Mouse (Mus musculus) liver, embryonic 16.5 days (tissue): ENCODE results near the gene Snx9. TPM values are rescaled to one million over a fixed set of nuclear protein-coding genes. Genes with fewer than 3 reads are reported as not detected.
A peak's percentile ranks its signal among the peaks of the same experiment; 100 is the strongest.

Experiments used
- ATAC-seq: fragments of 200-750 bp; cut with Nextera tagmentation; 2 replicates; pipeline ENCODE4 v1.8.0; 2017; ENCODE audit warnings: low read depth, mild to moderate bottlenecking, moderate number of reproducible peaks, moderate library complexity
- H3K27ac ChIP-seq: fragments of 300-500 bp; sonication (generic); 2 replicates; pipeline ENCODE4 v1.5.1; 2014; ENCODE audit warnings: mild to moderate bottlenecking, low read length
- H3K27me3 ChIP-seq: fragments of 300-500 bp; sonication (generic); 2 replicates; pipeline ENCODE4 v1.6.1; 2014; ENCODE audit warnings: low read depth, low read length, mixed read lengths; ENCODE audit not compliant: control insufficient read depth, insufficient read depth
- H3K36me3 ChIP-seq: fragments of 300-500 bp; sonication (generic); 2 replicates; pipeline ENCODE4 v1.6.1; 2014; ENCODE audit warnings: mild to moderate bottlenecking; ENCODE audit not compliant: control insufficient read depth, insufficient read depth
- H3K4me1 ChIP-seq: fragments of 300-500 bp; sonication (generic); 2 replicates; pipeline ENCODE4 v1.6.1; 2014; ENCODE audit warnings: low read depth, low read length, mixed read lengths; ENCODE audit not compliant: control insufficient read depth
- H3K4me2 ChIP-seq: fragments of 300-500 bp; sonication (generic); 2 replicates; pipeline ENCODE4 v1.6.1; 2014; ENCODE audit warnings: low read depth, low read length, mixed read lengths
- H3K4me3 ChIP-seq: fragments of 300-500 bp; sonication (generic); 2 replicates; pipeline ENCODE4 v1.5.1; 2014; ENCODE audit warnings: low read depth, mild to moderate bottlenecking, low read length
- H3K9ac ChIP-seq: fragments of 300-500 bp; sonication (generic); 2 replicates; pipeline ENCODE4 v1.6.1; 2014; ENCODE audit warnings: low read depth, low read length
- H3K9me3 ChIP-seq: fragments of 300-500 bp; sonication (generic); replicated peaks from 2 replicates; pipeline ENCODE4 v1.6.1; 2016; ENCODE audit warnings: low read length; ENCODE audit not compliant: control insufficient read depth
- WGBS: fragments of 180-500 bp; shearing (Covaris S2); extraction: QIAGEN DNeasy Blood & Tissue Kit; methylation state at CpG from one replicate; pipeline ENCODE4 v1.1.7; 2014; ENCODE audit not compliant: insufficient replicate concordance; 5-methylcytosine and 5-hydroxymethylcytosine counted together
- polyA plus RNA-seq: library from polyadenylated mRNA; unstranded; fragments of >200 nt; fragmentation: Nextera tagmentation; extraction: Ambion mirVana; gene quantifications from 2 replicates; pipeline ENCODE4 v1.2.1, GENCODE M21; 2015

Snx9 gene
- polyA plus RNA-seq, 1 experiment from 2014 or later = 10.5 TPM

DNA sequence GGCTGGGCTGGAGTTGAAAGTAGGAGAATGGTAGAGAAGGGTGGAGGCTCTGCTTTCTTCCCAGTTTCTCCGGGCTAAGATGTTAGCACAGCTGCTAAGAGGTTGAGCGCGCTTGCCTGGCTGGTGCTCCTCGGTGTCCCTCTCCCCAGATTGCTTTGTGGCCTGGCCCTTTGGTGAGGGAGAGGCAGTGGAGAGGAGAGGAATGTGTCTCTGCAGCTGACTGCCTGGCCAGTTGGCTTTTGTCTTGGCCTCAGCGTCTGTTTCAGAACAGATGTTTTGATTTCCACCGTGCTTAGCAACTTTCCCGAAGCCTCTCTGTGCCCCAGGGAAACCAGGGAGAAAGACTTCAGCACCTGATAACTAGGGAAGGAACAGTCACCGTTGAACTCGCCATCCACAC lies 118.7 kb downstream of the Snx9 start:
- Histone ChIP-seq H3K9ac (no peak overlapping the region), H3K4me1 (no peaks in the 10 kb centered on the region; the same call in 1 of the 2 replicates), H3K27me3 (no peaks in the 10 kb centered on the region), H3K9me3 (no peaks in the 10 kb centered on the region), H3K4me2 (no peak overlapping the region), H3K36me3 (no peaks in the 10 kb centered on the region), H3K4me3 (no peak overlapping the region), H3K27ac (no peak overlapping the region)
- no peak for ATAC-seq
- WGBS = 66% methylated on average over 9 of the region's 9 CpGs

GRCm38 (mm10) chr17:5963766-5964165 lies 122.6 kb downstream of the Snx9 start:
- no peak for ATAC-seq

DNA sequence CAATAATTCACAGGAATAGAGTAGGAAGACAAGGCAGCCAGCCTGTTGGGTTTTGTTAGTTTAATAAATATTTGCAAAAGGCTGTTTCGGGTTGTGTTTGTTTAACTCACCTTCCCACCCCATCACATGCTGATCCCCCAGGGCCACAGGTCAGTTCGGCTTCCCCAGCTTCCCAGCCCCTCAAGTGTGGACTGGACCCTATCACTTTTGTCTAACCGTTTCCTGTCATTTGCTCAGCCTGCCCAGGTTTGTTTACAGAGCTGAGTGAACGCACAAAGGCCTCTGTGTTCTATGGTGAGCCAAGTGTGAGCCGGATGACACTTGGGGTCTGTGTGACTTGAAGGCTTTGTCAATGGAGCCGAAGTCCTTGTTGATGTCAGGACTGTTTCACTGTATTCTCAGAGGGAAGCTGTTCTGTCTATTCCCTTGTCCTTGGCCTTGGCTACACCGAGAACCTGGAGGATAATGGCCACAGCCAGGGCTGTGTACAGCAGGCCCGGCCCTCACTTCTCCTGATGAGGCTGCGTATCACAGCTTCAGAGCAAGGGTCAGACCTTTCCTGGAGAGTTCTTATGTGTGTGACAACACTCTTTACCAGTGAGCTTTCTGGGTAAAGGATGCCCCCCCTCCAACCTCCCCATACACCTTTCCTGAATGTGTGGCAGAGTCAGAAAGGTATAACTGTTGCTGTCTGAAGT lies 124.1 kb downstream of the Snx9 start:
- H3K27ac ChIP-seq = peak overlapping the region; percentile 72
- ATAC-seq = peak; percentile 85

More at GRCm38 (mm10) chr17:5963766-5964165, 122.6 kb downstream of the Snx9 start:
- Histone ChIP-seq H3K36me3 (no peaks in the 10 kb centered on the region), H3K9ac (no peak overlapping the region), H3K27me3 (no peaks in the 10 kb centered on the region), H3K27ac (no peak overlapping the region), H3K4me1 (peaks cover 6% of the 10 kb centered on the region; the same call in 1 of the 2 replicates), H3K9me3 (no peaks in the 10 kb centered on the region), H3K4me2 (no peak overlapping the region), H3K4me3 (no peak overlapping the region)
- 69% methylated on average over 8 of the region's 8 CpGs for WGBS

DNA sequence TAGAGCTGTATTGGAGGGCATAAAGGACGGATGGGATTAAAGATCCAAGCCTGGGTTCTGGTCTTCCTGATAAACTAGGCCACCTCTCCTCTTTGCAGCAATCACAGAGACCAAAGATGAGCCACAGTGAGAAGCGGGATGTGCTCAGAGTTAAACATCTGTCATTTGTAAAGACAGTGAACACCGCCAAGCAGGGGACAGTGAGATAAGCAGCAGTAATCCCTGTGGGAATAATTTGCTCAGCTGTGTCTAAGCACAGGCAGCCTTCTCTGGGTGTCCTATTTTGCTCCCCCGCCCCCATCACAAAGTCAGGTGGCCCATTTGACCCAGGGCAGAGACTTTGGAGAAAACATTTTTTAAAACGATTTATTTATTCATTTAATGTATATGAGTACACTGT lies 125.6 kb downstream of the Snx9 start:
- no peak overlapping the region for H3K27ac ChIP-seq
- ATAC-seq = no peak
- no peak overlapping the region for H3K4me2 ChIP-seq
- no peaks in the 10 kb centered on the region for H3K27me3 ChIP-seq
- WGBS = 52% methylated on average over 5 of the region's 5 CpGs
- H3K4me3 ChIP-seq = no peak overlapping the region
- H3K9me3 ChIP-seq = no peaks in the 10 kb centered on the region
- H3K36me3 ChIP-seq = no peaks in the 10 kb centered on the region
- no peak overlapping the region for H3K9ac ChIP-seq
- peaks cover 10% of the 10 kb centered on the region for H3K4me1 ChIP-seq

More for the DNA sequence above, 124.1 kb downstream of the Snx9 start:
- no peak overlapping the region for H3K9ac ChIP-seq
- no peak overlapping the region for H3K4me2 ChIP-seq
- peaks cover 10% of the 10 kb centered on the region for H3K4me1 ChIP-seq
- no peaks in the 10 kb centered on the region for H3K36me3 ChIP-seq
- no peak overlapping the region for H3K4me3 ChIP-seq
- 45% methylated on average over 9 of the region's 9 CpGs for WGBS
- no peaks in the 10 kb centered on the region for H3K27me3 ChIP-seq
- no peaks in the 10 kb centered on the region for H3K9me3 ChIP-seq

DNA sequence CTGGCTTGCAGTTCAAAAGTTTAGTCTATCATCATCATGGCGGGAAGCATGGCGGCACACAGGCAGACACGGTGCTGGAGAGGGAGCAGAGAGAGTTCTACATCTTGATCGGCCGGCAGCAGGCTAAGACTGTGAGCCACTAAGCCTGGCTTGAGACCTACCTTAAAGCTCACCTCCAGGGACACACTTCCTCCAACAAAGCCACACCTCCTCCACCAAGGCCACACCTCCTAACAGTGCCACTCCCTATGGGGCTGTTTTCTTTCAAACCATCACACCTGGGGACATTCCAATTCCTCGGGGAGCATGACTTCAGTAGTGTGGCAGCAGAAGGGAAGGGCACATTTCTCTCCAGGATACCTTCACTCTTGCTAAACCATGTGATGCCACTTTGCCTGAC lies 127.4 kb downstream of the Snx9 start:
- Histone ChIP-seq H3K9ac (no peak overlapping the region), H3K9me3 (no peaks in the 10 kb centered on the region), H3K4me3 (no peak overlapping the region), H3K4me2 (no peak overlapping the region), H3K27ac (no peak overlapping the region), H3K27me3 (no peaks in the 10 kb centered on the region), H3K36me3 (no peaks in the 10 kb centered on the region), H3K4me1 (peaks cover 10% of the 10 kb centered on the region)
- 51% methylated on average over 6 of the region's 6 CpGs for WGBS
- no peak for ATAC-seq

GRCm38 (mm10) chr17:5969246-5969645 lies 128.1 kb downstream of the Snx9 start:
- 70% methylated on average over 3 of the region's 3 CpGs for WGBS
- peaks cover 10% of the 10 kb centered on the region for H3K4me1 ChIP-seq
- peak; percentile 47; the same call in 1 of the 2 replicates for ATAC-seq
- no peaks in the 10 kb centered on the region for H3K9me3 ChIP-seq
- no peaks in the 10 kb centered on the region for H3K27me3 ChIP-seq
- no peaks in the 10 kb centered on the region for H3K36me3 ChIP-seq
- no peak overlapping the region for H3K4me2 ChIP-seq
- no peak overlapping the region for H3K4me3 ChIP-seq
- H3K9ac ChIP-seq = no peak overlapping the region
- H3K27ac ChIP-seq = no peak overlapping the region

DNA sequence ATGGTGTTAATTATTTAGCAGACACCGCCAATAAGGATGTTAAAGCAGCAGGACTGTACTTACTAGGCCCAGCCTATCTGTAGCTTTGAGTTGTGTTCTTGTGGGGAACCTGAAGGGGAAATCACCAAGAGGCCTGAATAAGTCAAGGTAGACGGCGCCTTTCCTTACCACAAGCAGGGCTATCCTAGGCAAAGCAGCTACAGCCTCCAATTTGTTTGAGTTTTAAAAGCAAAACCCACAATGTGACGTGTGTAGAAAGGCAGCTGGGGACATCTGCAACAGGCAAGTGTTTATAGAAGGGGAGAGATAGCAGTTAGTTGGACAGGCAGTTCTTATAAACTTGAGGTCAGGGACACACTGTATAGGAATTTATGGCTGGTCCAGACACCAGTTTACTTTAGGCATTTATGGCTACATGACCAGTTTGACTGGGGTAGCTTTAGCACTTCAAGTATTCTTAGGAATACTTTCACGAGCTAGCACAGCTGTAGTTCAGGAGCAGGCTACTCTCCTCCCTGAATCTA lies 129.2 kb downstream of the Snx9 start:
- 55% methylated on average over 5 of the region's 5 CpGs for WGBS
- H3K36me3 ChIP-seq = no peaks in the 10 kb centered on the region
- no peak overlapping the region for H3K4me3 ChIP-seq
- no peaks in the 10 kb centered on the region for H3K27me3 ChIP-seq
- H3K27ac ChIP-seq = no peak overlapping the region
- ATAC-seq = no peak
- H3K9me3 ChIP-seq = no peaks in the 10 kb centered on the region
- peaks cover 12% of the 10 kb centered on the region for H3K4me1 ChIP-seq
- no peak overlapping the region for H3K4me2 ChIP-seq
- H3K9ac ChIP-seq = no peak overlapping the region

GRCm38 (mm10) chr17:5973536-5973935 lies 132.4 kb downstream of the Snx9 start:
- peaks cover 29% of the 10 kb centered on the region for H3K4me1 ChIP-seq

More at GRCm38 (mm10) chr17:5973536-5973935, 132.4 kb downstream of the Snx9 start:
- 55% methylated on average over 8 of the region's 8 CpGs for WGBS
- no peak overlapping the region for H3K9ac ChIP-seq
- no peak overlapping the region for H3K27ac ChIP-seq
- no peak overlapping the region for H3K4me3 ChIP-seq
- H3K36me3 ChIP-seq = no peaks in the 10 kb centered on the region
- no peak for ATAC-seq
- no peaks in the 10 kb centered on the region for H3K9me3 ChIP-seq
- H3K4me2 ChIP-seq = no peak overlapping the region
- H3K27me3 ChIP-seq = no peaks in the 10 kb centered on the region; the same call in 1 of the 2 replicates
